Mouse (Mus musculus) thymus, postnatal 36 days (tissue): ENCODE measurements around the gene Cstad.
A peak's percentile ranks its signal among the peaks of the same experiment; 100 is the strongest.

Experiments used
- DNase-seq, 2 experiments: peaks; one replicate each; pipeline ENCODE4 v3.0.0; 2022; ENCODE audit warnings: mixed read lengths in 2 of 2

Cstad gene

GRCm38 (mm10) chr2:30629860-30630259, 35.0 kb downstream of the Cstad start:
- DNase-seq, result no peak

GRCm38 (mm10) chr2:30636266-30636671, 41.4 kb downstream of the Cstad start:
- peak; percentile 63 to 70 for DNase-seq

DNA sequence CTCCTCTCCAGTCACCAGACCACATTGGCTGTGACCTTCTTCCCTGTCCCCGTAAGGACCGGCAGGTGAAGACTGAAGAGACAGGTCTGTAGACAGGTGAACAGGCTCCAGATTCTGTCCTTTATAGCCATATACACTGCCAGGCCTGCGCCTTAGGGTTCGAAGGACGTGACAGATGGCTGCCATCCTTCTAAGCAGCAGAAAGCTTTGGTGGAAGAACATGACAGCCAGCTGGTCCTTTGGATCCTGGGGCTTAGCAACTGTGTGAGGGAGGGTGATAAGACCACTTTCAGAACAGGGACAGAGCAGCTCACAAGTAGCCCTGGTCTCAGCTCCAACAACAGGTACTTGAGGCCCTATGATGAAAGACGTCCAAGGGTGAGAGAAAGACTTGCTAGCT, 43.2 kb downstream of the Cstad start:
- no peak for DNase-seq

DNA sequence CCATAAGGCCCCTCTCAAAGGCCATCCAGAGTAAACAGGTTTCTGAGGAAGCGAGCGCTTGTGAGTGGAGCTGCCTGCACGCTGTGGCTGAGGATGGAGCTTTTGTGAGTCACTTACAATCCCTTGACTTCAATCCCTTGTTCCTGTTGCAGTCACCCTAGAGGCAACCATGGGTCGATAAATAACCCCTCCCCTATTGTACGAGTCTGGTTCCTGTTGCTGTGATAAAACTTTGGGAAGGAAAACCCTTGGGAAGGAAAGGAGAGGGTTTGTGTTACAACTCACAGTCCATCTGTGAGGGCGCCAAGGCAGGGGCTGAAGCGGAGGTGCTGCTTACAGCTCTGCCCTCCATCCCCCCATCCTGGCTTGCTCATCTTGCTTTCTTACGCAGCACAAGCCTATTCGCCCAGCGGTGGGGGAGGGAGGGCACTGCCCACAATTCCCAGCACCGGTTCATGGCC, 45.2 kb downstream of the Cstad start:
- DNase-seq, result no peak

DNA sequence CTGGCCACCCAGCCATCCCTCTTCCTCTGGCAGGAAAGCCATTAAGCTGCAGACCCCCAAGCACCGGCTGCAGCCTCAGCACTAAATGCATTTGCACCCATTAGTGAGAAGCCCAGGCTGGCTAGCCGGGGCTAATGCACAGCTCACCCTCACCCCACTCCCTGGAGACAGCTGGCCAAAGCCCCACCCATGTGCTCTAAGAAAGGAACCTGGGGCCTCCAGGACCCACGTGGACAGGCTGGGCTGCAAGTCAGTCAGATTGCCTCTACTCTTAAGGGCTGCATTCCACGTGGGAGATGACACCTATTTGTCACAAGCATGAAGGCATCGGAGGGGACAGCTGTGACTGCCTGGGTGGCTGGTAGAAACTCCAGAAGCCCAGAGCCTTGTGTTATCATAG, 48.0 kb downstream of the Cstad start:
- DNase-seq, result no peak

DNA sequence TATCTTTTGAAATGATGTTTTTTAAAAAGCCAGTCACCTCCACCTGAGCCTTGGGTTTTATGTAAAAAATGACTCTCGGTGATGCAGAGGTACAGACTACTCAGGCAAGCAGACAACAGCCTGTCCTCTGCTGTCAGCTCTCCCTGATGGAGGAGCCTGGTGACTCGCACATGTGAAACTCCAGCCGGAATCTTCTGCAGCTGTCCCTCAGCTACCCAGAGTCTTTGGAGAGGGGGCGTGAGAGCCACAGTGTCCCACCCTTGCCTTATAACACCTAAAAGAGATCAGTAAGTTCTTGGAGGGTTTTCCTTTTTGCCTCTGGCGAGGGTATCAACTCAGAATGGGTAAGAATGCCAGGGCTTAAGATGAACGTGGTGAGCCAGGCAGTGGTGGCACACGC, 48.6 kb downstream of the Cstad start:
- DNase-seq, result no peak

DNA sequence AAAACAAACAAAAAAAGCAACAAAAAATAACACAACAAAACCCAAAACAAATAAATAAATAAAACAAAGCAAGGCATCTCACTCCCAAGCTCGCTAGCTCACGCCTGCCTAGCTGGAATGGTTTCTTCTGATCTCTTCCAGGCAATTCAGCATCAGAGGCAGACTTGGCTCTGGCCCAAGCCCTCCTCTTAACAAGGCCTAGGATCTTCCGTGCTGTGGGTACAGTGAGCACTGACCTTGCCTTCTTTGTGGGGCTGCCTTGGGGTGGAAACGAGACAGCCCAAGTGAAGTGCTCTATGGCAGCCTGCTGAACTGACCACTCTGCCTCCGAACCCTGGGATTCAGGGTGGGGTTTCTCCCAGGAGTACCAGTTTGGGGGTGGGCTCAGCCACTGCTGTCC, 52.0 kb downstream of the Cstad start:
- no peak for DNase-seq

GRCm38 (mm10) chr2:30647303-30647881, 52.6 kb downstream of the Cstad start:
- DNase-seq, result peak; percentile 64 to 83

- peak in 1 of 2 experiments; percentile 35 for DNase-seq
Observed at GRCm38 (mm10) chr2:30647882-30648494, 53.1 kb downstream of the Cstad start.

DNA sequence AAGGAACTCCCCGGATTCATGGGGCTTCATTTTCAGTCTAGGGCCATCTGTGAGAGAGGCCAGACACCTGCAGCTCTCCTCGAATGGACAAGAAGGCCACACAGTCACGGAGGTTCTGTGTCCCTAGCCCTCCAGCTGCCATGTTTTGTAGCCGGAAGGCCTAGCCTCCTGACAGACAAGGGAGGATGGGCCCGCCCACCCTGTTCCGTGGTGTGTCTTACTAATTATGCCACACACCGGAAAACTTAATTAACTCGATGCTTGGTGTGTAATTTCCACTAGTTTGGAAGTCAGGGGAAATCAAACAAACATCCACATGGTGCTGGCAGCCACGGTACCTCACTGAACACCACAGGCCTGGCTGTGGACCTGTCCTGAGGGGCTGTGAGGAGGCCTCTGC, 55.4 kb downstream of the Cstad start:
- DNase-seq, result no peak

DNA sequence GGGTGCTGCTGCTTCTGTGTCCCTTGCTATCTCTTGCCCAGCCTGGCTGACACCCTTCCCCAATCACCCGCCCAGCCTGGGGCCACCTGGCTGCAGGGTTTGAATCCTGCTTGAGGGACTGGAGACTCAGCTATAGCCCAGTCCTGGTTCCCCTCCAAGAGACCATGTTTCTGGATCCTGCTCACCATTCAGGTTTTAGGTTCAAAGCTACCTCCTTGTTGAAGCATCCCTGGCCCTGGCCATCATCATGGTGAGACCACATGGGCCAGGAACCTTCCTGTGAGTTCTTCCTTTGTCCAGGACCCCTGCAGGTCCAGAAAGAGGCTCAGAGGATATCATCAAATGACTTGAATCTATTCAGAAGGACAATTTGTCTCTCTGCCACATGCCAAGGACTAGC, 57.0 kb downstream of the Cstad start:
- no peak for DNase-seq

GRCm38 (mm10) chr2:30652581-30653037, 57.8 kb downstream of the Cstad start:
- no peak for DNase-seq

GRCm38 (mm10) chr2:30653046-30653445, 58.2 kb downstream of the Cstad start:
- no peak for DNase-seq

GRCm38 (mm10) chr2:30654158-30654557, 59.3 kb downstream of the Cstad start:
- no peak for DNase-seq

GRCm38 (mm10) chr2:30654582-30654981, 59.7 kb downstream of the Cstad start:
- no peak for DNase-seq

- no peak for DNase-seq
Observed at GRCm38 (mm10) chr2:30655746-30656145, 60.9 kb downstream of the Cstad start.

DNA sequence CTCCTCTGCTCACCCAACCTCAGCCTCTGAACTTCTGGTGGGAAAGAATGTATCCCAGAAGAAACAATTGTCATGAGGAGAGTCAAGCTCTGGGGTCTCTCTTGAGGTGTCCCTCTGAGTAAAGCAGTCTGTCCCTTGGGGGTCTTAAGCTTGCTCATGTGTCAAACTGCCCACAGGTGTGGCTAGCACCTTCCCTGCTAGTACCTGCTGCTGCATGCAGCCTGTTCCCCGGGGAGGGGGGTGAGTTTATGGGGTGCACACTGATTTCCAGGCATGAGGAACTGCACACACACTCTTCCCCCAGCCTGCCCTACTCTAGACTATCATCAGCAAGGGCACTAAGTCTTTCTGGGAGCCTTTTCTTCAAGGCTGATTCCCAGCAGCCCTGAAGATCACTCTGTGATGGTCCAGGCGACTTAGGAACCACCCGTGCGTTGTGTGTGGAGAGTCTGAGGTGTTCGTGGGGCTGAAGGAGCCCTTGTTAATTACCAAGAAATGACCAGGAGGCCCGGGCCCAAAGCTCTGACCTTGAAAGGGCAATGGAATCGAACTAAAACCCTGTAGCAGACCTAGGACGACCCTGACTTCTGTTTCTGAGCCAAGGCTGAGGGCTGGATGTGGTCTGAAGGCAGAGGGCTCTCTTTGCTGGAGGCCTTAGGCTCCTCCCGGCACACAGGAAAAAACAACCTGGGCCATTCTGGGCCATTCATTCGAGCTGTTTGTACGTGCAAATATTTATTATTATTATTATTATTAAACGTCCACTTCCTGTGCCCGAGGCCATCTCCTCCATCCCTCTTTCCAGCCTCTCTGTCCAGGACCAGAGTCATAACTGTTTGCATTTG, 62.1 kb downstream of the Cstad start:
- no peak for DNase-seq

DNA sequence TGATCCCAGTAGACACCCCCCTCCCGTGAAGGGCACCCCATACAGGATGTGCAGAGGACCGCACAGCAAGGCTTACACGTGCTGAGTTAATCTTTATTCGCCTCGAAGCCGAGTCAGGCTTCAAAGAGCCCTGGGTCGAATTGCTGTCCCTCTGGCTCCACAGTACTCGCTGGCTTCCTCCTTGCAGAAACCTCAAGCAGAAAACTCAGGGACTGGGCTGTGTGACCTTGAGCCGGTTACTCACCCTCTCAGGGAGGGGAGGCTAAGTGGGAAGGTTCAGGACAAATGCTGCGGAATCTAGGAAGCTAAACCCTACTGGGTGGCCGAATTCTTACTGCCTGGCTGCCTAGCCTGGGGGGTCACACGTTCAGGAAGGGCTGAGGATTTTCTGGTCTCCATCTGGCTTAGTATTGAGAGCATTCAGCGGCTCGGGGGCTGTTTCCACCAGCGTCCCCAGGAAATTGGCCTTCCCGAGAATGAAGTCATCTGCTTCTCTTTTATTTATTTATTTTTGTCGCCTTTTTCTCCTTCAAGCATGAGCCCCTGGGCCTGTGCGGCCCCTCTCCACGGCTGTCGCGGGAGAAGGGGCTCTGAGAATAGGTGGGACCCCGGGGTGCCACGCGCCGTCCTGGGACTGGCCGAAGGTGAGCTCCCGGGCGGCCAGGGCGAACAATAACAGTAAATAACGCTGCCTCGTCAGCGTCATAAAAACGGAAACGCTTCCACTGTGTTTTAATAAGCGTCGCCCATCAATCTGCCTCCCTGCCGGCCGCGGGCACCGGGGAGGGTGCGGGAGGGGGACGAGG, 63.0 kb downstream of the Cstad start:
- DNase-seq, result peak; percentile 63 to 72

GRCm38 (mm10) chr2:30658480-30658843, 63.6 kb downstream of the Cstad start:
- DNase-seq, result peak; percentile 100
